Mouse (Mus musculus): ENCODE measurements around the gene Gm20388. TPM values are rescaled to one million over a fixed set of nuclear protein-coding genes. Genes with fewer than 3 reads are reported as not detected.
"Not testable (repeated sequence)": the region's sequence is repeated elsewhere in the genome, so short reads cannot be mapped to it uniquely, and the experiment has no call there.

Gm20388 gene
- polyA plus RNA-seq, 1 experiment from 2014 or later = not detected

DNA sequence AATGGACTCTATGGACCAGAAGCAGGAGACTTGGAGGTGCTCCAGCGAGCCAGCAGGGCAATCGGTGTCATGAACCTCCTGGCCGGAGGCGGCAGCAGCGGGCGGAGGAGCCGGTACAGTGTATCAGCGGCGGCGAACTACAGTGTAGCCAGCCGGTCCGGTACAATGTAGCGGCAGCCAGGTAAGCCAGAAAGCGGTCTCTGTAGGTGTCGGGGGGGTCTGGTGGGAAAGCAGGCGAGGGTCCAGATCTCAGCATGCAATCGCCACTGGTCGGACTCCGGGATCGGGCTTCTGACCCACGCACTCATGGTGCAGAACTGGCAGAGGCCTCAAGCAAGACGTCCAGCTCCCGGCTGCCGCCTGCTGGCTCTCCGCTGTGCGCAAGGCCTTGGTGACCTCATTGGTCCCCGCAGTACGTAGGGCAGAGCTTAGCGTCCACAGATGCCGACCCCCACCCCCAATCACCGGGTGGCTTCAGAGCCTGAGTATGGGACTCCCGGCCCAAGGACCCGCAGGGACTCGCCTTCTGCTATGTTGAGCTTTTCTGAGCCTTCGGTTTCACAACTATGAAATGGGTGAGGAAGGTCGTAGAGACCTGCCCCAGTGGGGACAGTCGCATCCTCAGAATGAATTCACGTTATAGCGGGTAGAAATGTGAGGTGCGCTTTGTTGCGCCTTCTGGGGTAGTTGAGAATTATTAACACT lies 3532.4 kb downstream of the Gm20388 start:
- ATAC-seq (replicated peaks) = peak; percentile 94
- under 1% methylated on average over 41 of the region's 41 CpGs for WGBS
- no peaks in the 10 kb centered on the region for H3K9me3 ChIP-seq
- peak overlapping the region; percentile 85 for H3K9ac ChIP-seq (replicated peaks)
- peaks cover 12% of the 10 kb centered on the region for H3K4me1 ChIP-seq
- no peaks in the 10 kb centered on the region for H3K27me3 ChIP-seq
- no peaks in the 10 kb centered on the region for H3K36me3 ChIP-seq
- peak overlapping the region; percentile 77 for H3K27ac ChIP-seq (replicated peaks)
- peak overlapping the region; percentile 71 for H3K4me3 ChIP-seq
- peak overlapping the region; percentile 63 for H3K4me2 ChIP-seq (replicated peaks)

DNA sequence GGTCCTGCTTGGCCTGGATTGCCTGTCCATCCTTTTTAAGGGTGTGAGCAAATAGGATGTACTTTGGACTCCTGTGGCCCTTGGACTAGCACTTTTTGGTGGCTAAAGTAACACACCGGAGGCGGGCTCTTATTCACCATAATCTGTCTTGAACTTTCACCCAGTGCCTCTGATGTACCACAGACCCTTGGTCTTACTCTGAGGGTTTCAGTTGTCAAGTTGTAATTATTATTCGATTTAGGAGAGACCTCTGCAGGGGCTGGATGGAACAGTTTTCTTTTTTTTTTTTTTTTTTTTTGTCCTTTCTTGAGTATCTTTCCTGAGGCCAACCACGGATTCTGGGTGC lies 3532.9 kb downstream of the Gm20388 start:
- Histone ChIP-seq H3K4me3 (peak overlapping the region; percentile 71), H3K27me3 (no peaks in the 10 kb centered on the region), H3K9me3 (no peaks in the 10 kb centered on the region), H3K4me2 (replicated peaks) (peak overlapping the region; percentile 63), H3K36me3 (no peaks in the 10 kb centered on the region), H3K27ac (replicated peaks) (peak overlapping the region; percentile 77), H3K4me1 (peaks cover 12% of the 10 kb centered on the region), H3K9ac (replicated peaks) (peak overlapping the region; percentile 85)
- no peak for ATAC-seq (replicated peaks)
- WGBS = 23% methylated on average over 4 of the region's 4 CpGs

DNA sequence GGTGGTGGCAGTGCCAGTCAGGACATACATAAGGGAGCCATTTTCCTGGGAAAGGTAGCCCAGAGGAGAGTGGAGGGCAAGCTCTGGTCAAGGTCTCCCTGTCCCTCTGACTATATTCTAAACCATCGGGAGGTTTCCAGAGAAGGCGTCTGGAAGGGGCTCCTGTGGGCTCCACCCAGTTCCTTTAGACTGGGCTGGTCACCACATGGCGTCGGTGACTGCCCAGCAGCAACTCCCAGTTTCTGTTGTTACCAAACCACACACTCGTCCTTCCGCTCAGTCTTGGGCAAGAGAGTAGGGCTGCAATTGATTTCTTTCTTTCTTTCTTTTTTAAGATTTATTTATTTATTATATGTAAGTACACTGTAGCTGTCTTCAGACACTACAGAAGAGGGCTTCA lies 3533.5 kb downstream of the Gm20388 start:
- Histone ChIP-seq H3K36me3 (no peaks in the 10 kb centered on the region), H3K4me3 (no peak overlapping the region), H3K27ac (replicated peaks) (no peak overlapping the region), H3K9me3 (no peaks in the 10 kb centered on the region), H3K4me1 (peaks cover 12% of the 10 kb centered on the region), H3K27me3 (no peaks in the 10 kb centered on the region), H3K9ac (replicated peaks) (no peak overlapping the region), H3K4me2 (replicated peaks) (peak overlapping the region; percentile 63; the same call in 1 of the 2 replicates)
- 90% methylated on average over 6 of the region's 6 CpGs for WGBS
- no peak for ATAC-seq (replicated peaks)

DNA sequence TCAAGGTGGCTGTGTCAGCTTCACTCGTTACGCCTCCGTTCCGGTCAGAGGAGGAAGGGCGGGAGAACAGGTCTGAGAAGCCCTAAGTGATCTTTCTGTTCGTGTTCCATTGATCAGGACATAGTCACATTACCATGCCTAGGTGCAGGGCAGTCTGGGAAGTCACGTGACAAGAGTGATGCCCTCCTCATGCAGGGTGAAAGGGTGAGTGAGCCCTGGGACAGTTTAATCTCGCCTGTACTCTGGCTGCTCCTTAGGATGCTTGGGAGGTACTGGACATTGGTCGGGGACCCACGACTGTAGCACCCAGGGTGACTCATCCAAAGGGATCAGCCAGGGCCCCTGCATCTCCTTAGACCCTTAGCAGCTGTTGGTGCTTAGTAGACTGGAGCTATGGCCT lies 3535.3 kb downstream of the Gm20388 start:
- Histone ChIP-seq H3K4me1 (peaks cover 12% of the 10 kb centered on the region), H3K27ac (replicated peaks) (no peak overlapping the region), H3K36me3 (peaks cover 5% of the 10 kb centered on the region; the same call in 1 of the 2 replicates), H3K4me2 (replicated peaks) (no peak overlapping the region), H3K4me3 (no peak overlapping the region), H3K9ac (replicated peaks) (no peak overlapping the region), H3K9me3 (no peaks in the 10 kb centered on the region), H3K27me3 (no peaks in the 10 kb centered on the region)
- WGBS = 88% methylated on average over 10 of the region's 10 CpGs
- ATAC-seq (replicated peaks) = no peak

DNA sequence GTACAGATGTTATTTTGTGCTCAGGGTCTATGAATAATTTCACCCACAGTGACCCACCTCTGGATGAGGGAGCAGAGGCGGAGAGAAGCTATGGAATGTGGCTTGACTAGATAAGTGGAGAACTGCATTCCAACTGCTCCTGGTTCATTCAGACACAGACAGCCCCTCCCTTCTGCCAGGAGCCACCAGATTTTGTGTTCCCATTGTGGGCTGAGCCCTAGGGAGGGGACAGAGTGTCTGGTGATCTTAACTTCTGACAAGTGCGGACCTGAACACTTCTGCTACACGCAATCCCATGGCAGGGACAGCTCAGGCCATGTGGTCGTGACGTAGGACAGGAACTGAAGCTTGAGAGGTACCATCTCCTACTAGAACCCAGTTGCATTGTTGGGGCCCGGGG lies 3536.2 kb downstream of the Gm20388 start:
- no peak overlapping the region for H3K9ac ChIP-seq (replicated peaks)
- H3K4me2 ChIP-seq (replicated peaks) = no peak overlapping the region
- H3K27me3 ChIP-seq = no peaks in the 10 kb centered on the region
- peaks cover 12% of the 10 kb centered on the region for H3K4me1 ChIP-seq
- no peak overlapping the region for H3K4me3 ChIP-seq
- H3K36me3 ChIP-seq = peaks cover 5% of the 10 kb centered on the region
- no peaks in the 10 kb centered on the region for H3K9me3 ChIP-seq
- H3K27ac ChIP-seq (replicated peaks) = no peak overlapping the region
- 93% methylated on average over 6 of the region's 6 CpGs for WGBS
- ATAC-seq (replicated peaks) = no peak

DNA sequence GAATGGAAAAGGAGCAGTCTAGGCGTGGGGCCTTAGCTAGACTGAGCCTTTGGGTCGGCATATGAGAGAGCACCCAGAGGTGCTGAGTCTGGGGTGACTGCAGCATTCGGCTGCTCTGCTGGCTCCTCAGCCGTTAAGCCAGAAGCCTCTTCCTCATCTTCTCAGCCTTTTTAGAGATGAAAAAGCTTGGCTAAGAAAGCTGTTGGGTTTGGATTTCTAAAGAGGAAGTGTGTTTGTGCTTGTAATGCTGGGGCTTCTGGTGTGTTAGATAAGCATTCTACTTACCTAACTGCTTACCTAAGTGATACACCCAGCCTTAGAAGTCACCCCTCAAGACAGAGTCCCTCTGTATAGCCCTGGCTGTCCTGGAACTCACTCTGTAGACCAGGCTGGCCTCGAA lies 3540.1 kb downstream of the Gm20388 start:
- Histone ChIP-seq H3K4me2 (replicated peaks) (no peak overlapping the region), H3K4me3 (no peak overlapping the region), H3K36me3 (peaks cover 41% of the 10 kb centered on the region), H3K9ac (replicated peaks) (no peak overlapping the region), H3K27ac (replicated peaks) (no peak overlapping the region), H3K4me1 (no peaks in the 10 kb centered on the region), H3K27me3 (no peaks in the 10 kb centered on the region), H3K9me3 (no peaks in the 10 kb centered on the region)
- 92% methylated on average over 5 of the region's 5 CpGs for WGBS
- no peak for ATAC-seq (replicated peaks)

DNA sequence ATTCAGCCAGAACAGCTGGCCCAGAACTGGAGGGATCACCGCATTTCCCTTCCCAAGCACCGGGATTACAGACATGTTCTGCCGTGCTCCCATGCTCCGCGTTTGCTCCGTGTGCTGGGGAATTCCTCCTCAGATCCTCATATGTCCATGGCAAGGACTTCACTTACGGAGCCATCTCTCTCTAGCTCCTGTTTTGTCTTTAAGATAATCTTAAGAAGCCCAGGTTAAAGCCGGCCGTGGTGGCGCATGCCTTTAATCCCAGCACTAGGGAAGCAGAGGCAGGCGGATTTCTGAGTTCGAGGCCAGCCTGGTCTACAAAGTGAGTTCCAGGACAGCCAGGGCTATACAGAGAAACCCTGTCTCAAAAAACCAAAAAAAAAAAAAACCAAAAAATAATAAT lies 3541.1 kb downstream of the Gm20388 start:
- not testable (repeated sequence) for H3K9ac ChIP-seq (replicated peaks); H3K9me3 ChIP-seq; H3K4me3 ChIP-seq; H3K4me1 ChIP-seq; ATAC-seq (replicated peaks); H3K4me2 ChIP-seq (replicated peaks); H3K27me3 ChIP-seq; H3K27ac ChIP-seq (replicated peaks)
- H3K36me3 ChIP-seq = peaks cover 51% of the 10 kb centered on the region
- 92% methylated on average over 12 of the region's 12 CpGs for WGBS

DNA sequence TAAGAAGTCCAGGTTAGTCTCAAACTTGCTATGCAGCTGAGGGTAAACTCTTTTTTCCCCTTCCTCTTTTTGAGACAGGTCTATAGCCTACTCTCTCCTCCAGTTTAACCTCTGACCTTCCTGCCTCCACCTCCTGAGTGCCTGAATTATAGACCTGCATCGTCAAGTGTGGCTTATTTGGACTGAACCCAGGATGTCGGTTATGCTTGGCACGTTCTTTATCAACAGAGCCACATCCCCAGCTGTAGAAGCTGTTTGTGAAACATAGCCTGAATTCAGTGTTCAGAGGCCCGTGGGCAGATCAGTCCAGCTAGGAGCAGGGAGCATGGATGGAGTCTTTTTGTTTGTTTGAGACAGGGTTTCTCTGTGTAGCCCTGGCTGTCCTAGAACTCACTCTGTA lies 3541.5 kb downstream of the Gm20388 start:
- 85% methylated on average over 4 of the region's 4 CpGs for WGBS
- no peaks in the 10 kb centered on the region for H3K4me1 ChIP-seq
- H3K9ac ChIP-seq (replicated peaks) = no peak overlapping the region
- H3K27me3 ChIP-seq = no peaks in the 10 kb centered on the region
- H3K4me2 ChIP-seq (replicated peaks) = no peak overlapping the region
- ATAC-seq (replicated peaks) = no peak
- no peak overlapping the region for H3K27ac ChIP-seq (replicated peaks)
- no peaks in the 10 kb centered on the region for H3K9me3 ChIP-seq
- peaks cover 55% of the 10 kb centered on the region for H3K36me3 ChIP-seq
- no peak overlapping the region for H3K4me3 ChIP-seq

DNA sequence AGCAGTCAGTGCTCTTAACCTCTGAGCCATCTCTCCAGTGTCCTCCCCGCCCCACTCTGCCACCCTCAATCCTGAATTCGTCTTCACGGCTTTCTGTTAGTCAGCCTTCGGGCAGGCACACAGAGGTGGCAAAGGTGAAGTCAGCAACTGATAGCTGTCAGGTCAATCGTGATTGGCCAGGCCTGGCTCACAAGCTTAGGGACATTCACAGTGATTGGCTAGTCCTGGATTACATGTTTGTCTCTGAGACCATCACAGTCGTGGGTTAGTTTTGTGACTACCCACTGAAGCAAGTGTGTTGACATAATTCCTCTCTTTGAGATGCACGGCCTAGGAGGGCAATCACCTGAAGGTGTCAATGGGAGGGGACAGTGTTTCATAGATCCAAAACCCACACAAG lies 3542.7 kb downstream of the Gm20388 start:
- no peak for ATAC-seq (replicated peaks)
- H3K27ac ChIP-seq (replicated peaks) = no peak overlapping the region
- no peak overlapping the region for H3K4me3 ChIP-seq
- H3K4me2 ChIP-seq (replicated peaks) = no peak overlapping the region
- WGBS = 89% methylated on average over 7 of the region's 7 CpGs
- no peak overlapping the region for H3K9ac ChIP-seq (replicated peaks)
- H3K36me3 ChIP-seq = peaks cover 64% of the 10 kb centered on the region
- no peaks in the 10 kb centered on the region for H3K4me1 ChIP-seq
- H3K27me3 ChIP-seq = no peaks in the 10 kb centered on the region
- no peaks in the 10 kb centered on the region for H3K9me3 ChIP-seq

DNA sequence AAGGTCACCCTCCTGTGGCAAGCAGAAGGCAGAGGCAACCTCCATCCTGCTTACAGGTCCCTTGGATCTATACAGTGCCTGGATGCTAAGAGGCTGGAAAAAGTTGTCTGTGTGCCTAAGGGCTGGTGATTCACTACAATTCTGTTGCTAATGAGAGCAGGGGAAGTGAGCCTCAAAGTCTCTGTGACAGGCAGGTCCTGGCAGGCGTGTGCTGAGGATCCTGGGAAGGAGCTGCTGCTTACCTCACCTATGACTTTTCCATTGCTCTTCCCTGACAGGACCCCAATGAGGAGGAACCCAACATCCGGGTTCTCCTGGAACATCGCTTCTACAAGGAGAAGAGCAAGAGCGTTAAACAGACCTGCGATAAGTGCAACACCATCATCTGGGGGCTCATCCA lies 3543.3 kb downstream of the Gm20388 start:
- ATAC-seq (replicated peaks) = no peak
- H3K9me3 ChIP-seq = no peaks in the 10 kb centered on the region
- H3K4me1 ChIP-seq = no peaks in the 10 kb centered on the region
- WGBS = 86% methylated on average over 5 of the region's 5 CpGs
- no peak overlapping the region for H3K27ac ChIP-seq (replicated peaks)
- H3K4me3 ChIP-seq = no peak overlapping the region
- no peak overlapping the region for H3K9ac ChIP-seq (replicated peaks)
- no peak overlapping the region for H3K4me2 ChIP-seq (replicated peaks)
- peaks cover 68% of the 10 kb centered on the region for H3K36me3 ChIP-seq
- no peaks in the 10 kb centered on the region for H3K27me3 ChIP-seq

DNA sequence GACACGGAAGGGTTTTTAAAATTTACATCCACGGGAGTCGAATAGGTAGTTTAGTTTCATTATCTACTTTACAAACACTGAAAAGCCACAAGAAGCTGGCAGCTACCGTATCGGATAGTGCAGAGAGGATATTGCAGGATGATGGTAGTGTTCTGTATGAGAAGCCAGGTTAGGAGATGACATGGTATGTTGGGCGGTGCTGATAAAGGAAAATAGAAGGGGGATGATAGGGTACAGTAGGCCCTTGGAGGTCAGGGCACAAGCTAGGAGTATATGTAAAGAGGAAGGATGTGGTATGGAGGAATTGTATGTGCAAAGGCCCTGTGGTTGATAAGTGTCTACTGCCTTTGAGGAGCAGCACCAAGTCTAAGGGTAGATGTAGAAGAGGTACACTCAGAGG lies 3543.9 kb downstream of the Gm20388 start:
- Histone ChIP-seq H3K27me3 (no peaks in the 10 kb centered on the region), H3K27ac (replicated peaks) (no peak overlapping the region), H3K36me3 (peaks cover 74% of the 10 kb centered on the region), H3K4me2 (replicated peaks) (no peak overlapping the region), H3K9me3 (no peaks in the 10 kb centered on the region), H3K4me3 (no peak overlapping the region), H3K4me1 (no peaks in the 10 kb centered on the region), H3K9ac (replicated peaks) (no peak overlapping the region)
- ATAC-seq (replicated peaks) = no peak
- 92% methylated on average over 6 of the region's 6 CpGs for WGBS

DNA sequence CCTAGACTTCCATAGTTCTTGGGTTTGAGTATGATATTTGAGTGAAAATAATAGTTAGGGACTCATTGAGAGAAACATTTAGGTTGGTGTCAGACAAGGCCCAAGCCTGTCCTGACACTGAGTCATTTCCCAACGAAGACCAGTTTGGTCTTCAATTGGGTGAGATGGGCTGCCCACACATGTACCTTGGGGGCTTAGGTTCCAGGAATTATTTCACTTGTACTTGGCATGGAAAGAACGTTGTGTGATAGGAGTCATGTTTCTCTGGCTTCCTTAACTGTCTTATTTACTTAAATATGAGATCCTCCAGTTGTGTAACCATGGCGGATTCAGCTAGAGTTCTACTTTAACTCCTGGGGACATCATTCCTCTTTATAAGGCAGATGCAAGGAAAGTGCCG lies 3553.0 kb downstream of the Gm20388 start:
- 95% methylated on average over 4 of the region's 4 CpGs for WGBS
- H3K9me3 ChIP-seq = no peaks in the 10 kb centered on the region
- no peaks in the 10 kb centered on the region for H3K27me3 ChIP-seq
- ATAC-seq (replicated peaks) = no peak
- no peak overlapping the region for H3K4me2 ChIP-seq (replicated peaks)
- H3K27ac ChIP-seq (replicated peaks) = no peak overlapping the region
- H3K9ac ChIP-seq (replicated peaks) = no peak overlapping the region
- no peaks in the 10 kb centered on the region for H3K4me1 ChIP-seq
- H3K36me3 ChIP-seq = peaks cover 40% of the 10 kb centered on the region
- no peak overlapping the region for H3K4me3 ChIP-seq

DNA sequence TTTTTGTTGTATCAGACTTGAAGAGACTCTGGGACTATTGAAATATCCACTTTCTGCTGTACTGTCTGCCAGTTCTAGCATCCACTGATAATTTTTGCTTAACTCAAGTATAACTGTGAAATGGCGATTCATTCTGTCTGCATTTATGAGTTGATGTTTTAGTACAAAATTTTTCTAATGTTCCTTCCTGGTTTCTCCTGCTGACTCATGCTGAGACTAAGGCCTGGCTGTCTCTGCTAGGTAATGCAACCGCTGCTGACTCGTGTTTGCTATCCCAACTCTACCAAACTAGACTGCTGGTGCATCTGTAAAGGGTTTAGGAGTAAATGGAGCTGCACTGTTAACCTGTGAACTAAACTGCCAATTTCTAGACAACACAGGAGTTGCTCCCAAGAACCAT lies 3556.8 kb downstream of the Gm20388 start:
- no peak overlapping the region for H3K4me3 ChIP-seq
- no peak for ATAC-seq (replicated peaks)
- 77% methylated on average over 3 of the region's 3 CpGs for WGBS
- H3K4me1 ChIP-seq = no peaks in the 10 kb centered on the region
- H3K9me3 ChIP-seq = no peaks in the 10 kb centered on the region
- H3K9ac ChIP-seq (replicated peaks) = no peak overlapping the region
- no peaks in the 10 kb centered on the region for H3K27me3 ChIP-seq
- no peak overlapping the region for H3K27ac ChIP-seq (replicated peaks)
- H3K36me3 ChIP-seq = peaks cover 10% of the 10 kb centered on the region; the same call in 1 of the 2 replicates
- no peak overlapping the region for H3K4me2 ChIP-seq (replicated peaks)

All from forebrain, embryonic 15.5 days (tissue).